Mouse (Mus musculus): ENCODE results near the gene Pla2g4a. TPM values are rescaled to one million over a fixed set of nuclear protein-coding genes. Genes with fewer than 3 reads are reported as not detected.
A peak's percentile ranks its signal among the peaks of the same experiment; 100 is the strongest.

Gene Pla2g4a
- polyA plus RNA-seq, 1 experiment from 2014 or later, result 1.1 TPM

GRCm38 (mm10) chr1:149841845-149842244, 119.2 kb downstream of the Pla2g4a start:
- no peaks in the 10 kb centered on the region for H3K36me3 ChIP-seq
- H3K4me1 ChIP-seq, result no peaks in the 10 kb centered on the region
- WGBS, result 95% methylated on average over 1 of the region's 1 CpGs
- no peak overlapping the region for H3K27ac ChIP-seq (replicated peaks)
- no peak overlapping the region for H3K4me3 ChIP-seq (replicated peaks)
- no peak overlapping the region for H3K4me2 ChIP-seq
- no peaks in the 10 kb centered on the region for H3K27me3 ChIP-seq (replicated peaks)
- no peak overlapping the region for H3K9ac ChIP-seq (replicated peaks)
- no peaks in the 10 kb centered on the region for H3K9me3 ChIP-seq (replicated peaks)
- ATAC-seq (ENCODE audit: low FRiP score), result no peak

- no peaks in the 10 kb centered on the region for H3K27me3 ChIP-seq (replicated peaks)
- no peak overlapping the region for H3K27ac ChIP-seq (replicated peaks)
- no peak for ATAC-seq (ENCODE audit: low FRiP score)
- H3K9ac ChIP-seq (replicated peaks), result no peak overlapping the region
- H3K4me3 ChIP-seq (replicated peaks), result no peak overlapping the region
- no peaks in the 10 kb centered on the region for H3K4me1 ChIP-seq
- H3K9me3 ChIP-seq (replicated peaks), result no peaks in the 10 kb centered on the region
- no peak overlapping the region for H3K4me2 ChIP-seq
- H3K36me3 ChIP-seq, result no peaks in the 10 kb centered on the region
- 89% methylated on average over 4 of the region's 4 CpGs for WGBS
These were observed 120.1 kb downstream of the Pla2g4a start for GRCm38 (mm10) chr1:149840961-149841416.

- WGBS, result 93% methylated on average over 3 of the region's 3 CpGs
- no peak for ATAC-seq (ENCODE audit: low FRiP score)
- H3K4me2 ChIP-seq, result no peak overlapping the region
- no peak overlapping the region for H3K4me3 ChIP-seq (replicated peaks)
- no peaks in the 10 kb centered on the region for H3K9me3 ChIP-seq (replicated peaks)
- no peaks in the 10 kb centered on the region for H3K27me3 ChIP-seq (replicated peaks)
- H3K36me3 ChIP-seq, result no peaks in the 10 kb centered on the region
- H3K4me1 ChIP-seq, result no peaks in the 10 kb centered on the region
- H3K27ac ChIP-seq (replicated peaks), result no peak overlapping the region
- H3K9ac ChIP-seq (replicated peaks), result no peak overlapping the region
These were observed 120.7 kb downstream of the Pla2g4a start for GRCm38 (mm10) chr1:149840312-149840930.

GRCm38 (mm10) chr1:149836496-149836895, 124.6 kb downstream of the Pla2g4a start:
- Histone ChIP-seq H3K27ac (replicated peaks) (no peak overlapping the region), H3K4me1 (no peaks in the 10 kb centered on the region), H3K36me3 (no peaks in the 10 kb centered on the region), H3K9ac (replicated peaks) (no peak overlapping the region), H3K9me3 (replicated peaks) (no peaks in the 10 kb centered on the region), H3K4me2 (no peak overlapping the region), H3K4me3 (replicated peaks) (no peak overlapping the region), H3K27me3 (replicated peaks) (no peaks in the 10 kb centered on the region)
- ATAC-seq (ENCODE audit: low FRiP score), result no peak
- 93% methylated on average over 3 of the region's 3 CpGs for WGBS

GRCm38 (mm10) chr1:149833876-149834275, 127.2 kb downstream of the Pla2g4a start:
- Histone ChIP-seq H3K27ac (replicated peaks) (no peak overlapping the region), H3K9me3 (replicated peaks) (no peaks in the 10 kb centered on the region), H3K4me2 (no peak overlapping the region), H3K36me3 (no peaks in the 10 kb centered on the region), H3K4me1 (no peaks in the 10 kb centered on the region), H3K9ac (replicated peaks) (no peak overlapping the region), H3K27me3 (replicated peaks) (no peaks in the 10 kb centered on the region), H3K4me3 (replicated peaks) (no peak overlapping the region)
- WGBS, result 88% methylated on average over 2 of the region's 2 CpGs
- ATAC-seq (ENCODE audit: low FRiP score), result no peak

GRCm38 (mm10) chr1:149832952-149833351, 128.1 kb downstream of the Pla2g4a start:
- Histone ChIP-seq H3K4me3 (replicated peaks) (no peak overlapping the region), H3K36me3 (no peaks in the 10 kb centered on the region), H3K4me2 (no peak overlapping the region), H3K27ac (replicated peaks) (no peak overlapping the region), H3K9me3 (replicated peaks) (no peaks in the 10 kb centered on the region), H3K4me1 (no peaks in the 10 kb centered on the region), H3K27me3 (replicated peaks) (no peaks in the 10 kb centered on the region), H3K9ac (replicated peaks) (no peak overlapping the region)
- peak; percentile 93 for ATAC-seq (ENCODE audit: low FRiP score)
- WGBS, result 8% methylated on average over 2 of the region's 2 CpGs

- H3K4me2 ChIP-seq, result no peak overlapping the region
- no peak overlapping the region for H3K27ac ChIP-seq (replicated peaks)
- no peak for ATAC-seq (ENCODE audit: low FRiP score)
- H3K9me3 ChIP-seq (replicated peaks), result no peaks in the 10 kb centered on the region
- H3K27me3 ChIP-seq (replicated peaks), result no peaks in the 10 kb centered on the region
- no peaks in the 10 kb centered on the region for H3K4me1 ChIP-seq
- no peak overlapping the region for H3K4me3 ChIP-seq (replicated peaks)
- H3K36me3 ChIP-seq, result no peaks in the 10 kb centered on the region
- 61% methylated on average over 1 of the region's 1 CpGs for WGBS
- no peak overlapping the region for H3K9ac ChIP-seq (replicated peaks)
These were observed 128.6 kb downstream of the Pla2g4a start for GRCm38 (mm10) chr1:149832514-149832913.

- H3K9me3 ChIP-seq (replicated peaks), result no peaks in the 10 kb centered on the region
- H3K36me3 ChIP-seq, result no peaks in the 10 kb centered on the region
- no peak overlapping the region for H3K4me2 ChIP-seq
- no peak overlapping the region for H3K27ac ChIP-seq (replicated peaks)
- H3K9ac ChIP-seq (replicated peaks), result no peak overlapping the region
- no peaks in the 10 kb centered on the region for H3K27me3 ChIP-seq (replicated peaks)
- no peak for ATAC-seq (ENCODE audit: low FRiP score)
- H3K4me1 ChIP-seq, result no peaks in the 10 kb centered on the region
- no peak overlapping the region for H3K4me3 ChIP-seq (replicated peaks)
- 97% methylated on average over 1 of the region's 1 CpGs for WGBS
These were observed 130.0 kb downstream of the Pla2g4a start for GRCm38 (mm10) chr1:149831100-149831499.

GRCm38 (mm10) chr1:149813616-149814345, 147.3 kb downstream of the Pla2g4a start:
- no peaks in the 10 kb centered on the region for H3K4me1 ChIP-seq
- no peaks in the 10 kb centered on the region for H3K36me3 ChIP-seq
- no peaks in the 10 kb centered on the region for H3K9me3 ChIP-seq (replicated peaks)
- H3K27ac ChIP-seq (replicated peaks), result no peak overlapping the region
- H3K4me3 ChIP-seq (replicated peaks), result no peak overlapping the region
- H3K27me3 ChIP-seq (replicated peaks), result no peaks in the 10 kb centered on the region
- 89% methylated on average over 4 of the region's 4 CpGs for WGBS
- H3K4me2 ChIP-seq, result no peak overlapping the region
- H3K9ac ChIP-seq (replicated peaks), result no peak overlapping the region
- no peak for ATAC-seq (ENCODE audit: low FRiP score)

GRCm38 (mm10) chr1:149809527-149809926, 151.6 kb downstream of the Pla2g4a start:
- no peak overlapping the region for H3K4me2 ChIP-seq
- H3K27ac ChIP-seq (replicated peaks), result no peak overlapping the region
- no peaks in the 10 kb centered on the region for H3K4me1 ChIP-seq
- H3K27me3 ChIP-seq (replicated peaks), result no peaks in the 10 kb centered on the region
- 84% methylated on average over 1 of the region's 1 CpGs for WGBS
- no peak overlapping the region for H3K9ac ChIP-seq (replicated peaks)
- H3K9me3 ChIP-seq (replicated peaks), result no peaks in the 10 kb centered on the region
- no peaks in the 10 kb centered on the region for H3K36me3 ChIP-seq
- no peak for ATAC-seq (ENCODE audit: low FRiP score)
- H3K4me3 ChIP-seq (replicated peaks), result no peak overlapping the region
